Mouse (Mus musculus) neural tube, embryonic 13.5 days (tissue): ENCODE measurements around the gene Lrriq4. TPM values are rescaled to one million over a fixed set of nuclear protein-coding genes. Genes with fewer than 3 reads are reported as not detected.
"Not testable (repeated sequence)": the region's sequence is repeated elsewhere in the genome, so short reads cannot be mapped to it uniquely, and the experiment has no call there.

Source experiments
- ATAC-seq: fragments of 200-750 bp; cut with Nextera tagmentation; 2 replicates; pipeline ENCODE4 v1.8.0; 2017; ENCODE audit warnings: low read depth, mild to moderate bottlenecking, moderate TSS enrichment, moderate library complexity
- H3K27ac ChIP-seq: fragments of 300-500 bp; sonication (generic); replicated peaks from 2 replicates; pipeline ENCODE4 v1.5.1; 2015; ENCODE audit warnings: moderate library complexity, mild to moderate bottlenecking, inconsistent platforms
- H3K27me3 ChIP-seq: fragments of 300-500 bp; sonication (generic); 2 replicates; pipeline ENCODE4 v1.6.1; 2015; ENCODE audit warnings: mild to moderate bottlenecking, inconsistent platforms
- H3K36me3 ChIP-seq: fragments of 300-500 bp; sonication (generic); 2 replicates; pipeline ENCODE4 v1.6.1; 2015; ENCODE audit warnings: mild to moderate bottlenecking, inconsistent platforms
- H3K4me1 ChIP-seq: fragments of 300-500 bp; sonication (generic); replicated peaks from 2 replicates; pipeline ENCODE4 v1.6.1; 2015; ENCODE audit warnings: inconsistent platforms
- H3K4me2 ChIP-seq: fragments of 300-500 bp; sonication (generic); 2 replicates; pipeline ENCODE4 v1.6.1; 2015; ENCODE audit warnings: inconsistent platforms, mild to moderate bottlenecking, moderate library complexity
- H3K4me3 ChIP-seq: fragments of 300-500 bp; sonication (generic); 2 replicates; pipeline ENCODE4 v1.5.1; 2015; ENCODE audit warnings: mild to moderate bottlenecking, inconsistent platforms
- H3K9ac ChIP-seq: fragments of 300-500 bp; sonication (generic); 2 replicates; pipeline ENCODE4 v1.6.1; 2015; ENCODE audit warnings: moderate library complexity, mild to moderate bottlenecking, inconsistent platforms
- H3K9me3 ChIP-seq: fragments of 300-500 bp; sonication (generic); 2 replicates; pipeline ENCODE4 v1.6.1; 2016; ENCODE audit warnings: inconsistent platforms
- WGBS: fragments of 180-500 bp; shearing (Covaris S2); methylation state at CpG from one replicate; pipeline ENCODE4 v1.1.7; 2015; 5-methylcytosine and 5-hydroxymethylcytosine counted together
- polyA plus RNA-seq: library from polyadenylated mRNA; unstranded; fragments of >200 nt; fragmentation: Nextera tagmentation; extraction: Ambion mirVana; gene quantifications from 2 replicates; pipeline ENCODE4 v1.2.1, GENCODE M21; 2015

Gene Lrriq4
- polyA plus RNA-seq, 1 experiment from 2014 or later = not detected

GRCm38 (mm10) chr3:30690976-30691375 is 46.7 kb downstream of the Lrriq4 start:
- H3K4me1 ChIP-seq = no peaks in the 10 kb centered on the region
- no peak overlapping the region for H3K9ac ChIP-seq
- ATAC-seq = no peak
- no peaks in the 10 kb centered on the region for H3K9me3 ChIP-seq
- H3K27me3 ChIP-seq = no peaks in the 10 kb centered on the region
- 77% methylated on average over 7 of the region's 7 CpGs for WGBS
- H3K4me2 ChIP-seq = no peak overlapping the region
- no peak overlapping the region for H3K4me3 ChIP-seq
- H3K36me3 ChIP-seq = no peaks in the 10 kb centered on the region
- H3K27ac ChIP-seq = no peak overlapping the region

- H3K27ac ChIP-seq = no peak overlapping the region
- H3K9me3 ChIP-seq = no peaks in the 10 kb centered on the region
These were observed 51.4 kb downstream of the Lrriq4 start for GRCm38 (mm10) chr3:30695661-30696060.

GRCm38 (mm10) chr3:30696346-30696745 is 52.0 kb downstream of the Lrriq4 start:
- Histone ChIP-seq H3K4me2 (no peak overlapping the region), H3K27me3 (no peaks in the 10 kb centered on the region), H3K9me3 (no peaks in the 10 kb centered on the region), H3K4me3 (no peak overlapping the region), H3K36me3 (no peaks in the 10 kb centered on the region), H3K9ac (no peak overlapping the region), H3K27ac (no peak overlapping the region), H3K4me1 (no peaks in the 10 kb centered on the region)
- WGBS = 19% methylated on average over 2 of the region's 2 CpGs
- no peak for ATAC-seq

More at GRCm38 (mm10) chr3:30695661-30696060, 51.4 kb downstream of the Lrriq4 start:
- Histone ChIP-seq H3K4me3 (no peak overlapping the region), H3K4me1 (no peaks in the 10 kb centered on the region), H3K9ac (no peak overlapping the region), H3K27me3 (no peaks in the 10 kb centered on the region), H3K4me2 (no peak overlapping the region), H3K36me3 (no peaks in the 10 kb centered on the region)
- 95% methylated on average over 2 of the region's 2 CpGs for WGBS
- no peak for ATAC-seq

GRCm38 (mm10) chr3:30697891-30698290 is 53.6 kb downstream of the Lrriq4 start:
- H3K36me3 ChIP-seq = no peaks in the 10 kb centered on the region
- no peak overlapping the region for H3K4me3 ChIP-seq
- WGBS = 45% methylated on average over 4 of the region's 4 CpGs
- no peaks in the 10 kb centered on the region for H3K4me1 ChIP-seq
- no peaks in the 10 kb centered on the region for H3K9me3 ChIP-seq
- no peak overlapping the region for H3K4me2 ChIP-seq
- no peak for ATAC-seq
- no peak overlapping the region for H3K27ac ChIP-seq
- H3K9ac ChIP-seq = no peak overlapping the region
- no peaks in the 10 kb centered on the region for H3K27me3 ChIP-seq

GRCm38 (mm10) chr3:30699711-30700505 is 55.6 kb downstream of the Lrriq4 start, which contains the start of gene Lrrc31:
Lrrc31 (minus strand) TSS chr3:30699843.
- H3K4me2 ChIP-seq, H3K4me1 ChIP-seq, H3K9me3 ChIP-seq, H3K27me3 ChIP-seq, H3K36me3 ChIP-seq, ATAC-seq, H3K27ac ChIP-seq, H3K4me3 ChIP-seq, H3K9ac ChIP-seq: not testable (repeated sequence)
- 87% methylated on average over 6 of the region's 6 CpGs for WGBS

- WGBS = 91% methylated on average over 3 of the region's 3 CpGs
- Histone ChIP-seq H3K36me3 (no peaks in the 10 kb centered on the region), H3K27me3 (no peaks in the 10 kb centered on the region), H3K9ac (no peak overlapping the region), H3K4me2 (no peak overlapping the region), H3K27ac (no peak overlapping the region), H3K9me3 (no peaks in the 10 kb centered on the region), H3K4me1 (no peaks in the 10 kb centered on the region), H3K4me3 (no peak overlapping the region)
- no peak for ATAC-seq
These were observed 61.7 kb downstream of the Lrriq4 start for GRCm38 (mm10) chr3:30705977-30706376.

GRCm38 (mm10) chr3:30706614-30707276 is 62.4 kb downstream of the Lrriq4 start:
- no peaks in the 10 kb centered on the region for H3K27me3 ChIP-seq
- no peak overlapping the region for H3K4me3 ChIP-seq
- no peaks in the 10 kb centered on the region for H3K36me3 ChIP-seq
- H3K4me1 ChIP-seq = no peaks in the 10 kb centered on the region
- no peak overlapping the region for H3K4me2 ChIP-seq
- H3K9me3 ChIP-seq = no peaks in the 10 kb centered on the region
- H3K9ac ChIP-seq = no peak overlapping the region
- 81% methylated on average over 4 of the region's 4 CpGs for WGBS
- H3K27ac ChIP-seq = no peak overlapping the region
- ATAC-seq = no peak

GRCm38 (mm10) chr3:30710191-30710590 is 65.9 kb downstream of the Lrriq4 start:
- H3K9ac ChIP-seq = no peak overlapping the region
- no peaks in the 10 kb centered on the region for H3K9me3 ChIP-seq
- H3K27me3 ChIP-seq = no peaks in the 10 kb centered on the region
- ATAC-seq = no peak
- no peaks in the 10 kb centered on the region for H3K4me1 ChIP-seq
- H3K4me2 ChIP-seq = no peak overlapping the region
- H3K4me3 ChIP-seq = no peak overlapping the region
- no peak overlapping the region for H3K27ac ChIP-seq
- WGBS = 84% methylated on average over 6 of the region's 6 CpGs
- no peaks in the 10 kb centered on the region for H3K36me3 ChIP-seq

- WGBS = 95% methylated on average over 1 of the region's 1 CpGs
- H3K27ac ChIP-seq = no peak overlapping the region
- no peak overlapping the region for H3K4me2 ChIP-seq
- no peak overlapping the region for H3K4me3 ChIP-seq
- no peaks in the 10 kb centered on the region for H3K4me1 ChIP-seq
- no peak for ATAC-seq
- H3K9me3 ChIP-seq = no peaks in the 10 kb centered on the region
- no peaks in the 10 kb centered on the region for H3K27me3 ChIP-seq
- no peaks in the 10 kb centered on the region for H3K36me3 ChIP-seq
- no peak overlapping the region for H3K9ac ChIP-seq
These were observed 69.0 kb downstream of the Lrriq4 start for GRCm38 (mm10) chr3:30713334-30713733.

GRCm38 (mm10) chr3:30718649-30719048 is 74.3 kb downstream of the Lrriq4 start:
- H3K27me3 ChIP-seq = no peaks in the 10 kb centered on the region
- 89% methylated on average over 3 of the region's 3 CpGs for WGBS
- H3K9ac ChIP-seq = no peak overlapping the region
- no peak for ATAC-seq
- no peaks in the 10 kb centered on the region for H3K9me3 ChIP-seq
- peaks cover 5% of the 10 kb centered on the region for H3K4me1 ChIP-seq
- H3K27ac ChIP-seq = no peak overlapping the region
- no peaks in the 10 kb centered on the region for H3K36me3 ChIP-seq
- H3K4me3 ChIP-seq = no peak overlapping the region
- no peak overlapping the region for H3K4me2 ChIP-seq
